Mouse (Mus musculus) CD4-positive helper T cell, adult 2 months (primary cell): ENCODE data around the gene Skap2.

ENCODE experiments used
- DNase-seq: peaks from one replicate; pipeline ENCODE4 v3.0.0-alpha.2; 2012; ENCODE audit warnings: low read depth, missing footprints, low spot score

Skap2 gene

DNA sequence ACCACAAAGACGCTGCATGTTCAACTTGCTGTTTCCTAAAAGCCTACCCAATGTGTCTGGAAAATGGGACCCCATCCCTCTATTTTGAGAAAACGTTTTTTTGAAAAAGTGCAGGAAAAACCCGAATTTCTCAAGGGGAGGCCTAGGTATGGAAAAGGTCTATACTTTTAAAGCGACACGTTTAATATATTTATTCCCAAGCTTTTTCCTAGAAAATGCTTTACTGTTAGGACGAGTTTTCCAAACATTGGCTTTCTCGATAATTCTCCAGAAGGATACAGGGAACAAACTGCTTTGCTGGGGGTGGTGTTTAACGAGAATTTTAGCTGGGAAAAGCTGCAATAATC, 6.8 kb downstream of the Skap2 start:
- no peak for DNase-seq

DNA sequence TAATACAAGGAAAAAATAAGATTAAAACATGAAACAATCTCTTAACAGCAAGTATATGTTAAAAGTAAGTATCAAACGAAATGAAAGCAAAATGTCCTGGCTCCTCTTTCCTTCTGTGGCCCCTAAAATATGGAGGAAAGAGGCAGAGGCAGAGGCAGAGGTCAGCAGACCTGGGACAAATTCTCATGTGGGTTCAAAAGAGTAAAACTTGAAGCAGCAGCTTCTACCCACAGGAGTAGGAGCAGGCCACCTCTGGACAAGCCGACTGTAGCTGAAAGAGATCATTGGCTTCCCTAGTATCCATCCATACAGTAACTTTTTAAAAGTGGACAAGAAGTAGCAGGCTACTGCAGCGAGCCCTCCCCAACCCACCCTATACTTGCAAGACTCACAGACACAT, 7.4 kb downstream of the Skap2 start:
- DNase-seq: no peak

DNA sequence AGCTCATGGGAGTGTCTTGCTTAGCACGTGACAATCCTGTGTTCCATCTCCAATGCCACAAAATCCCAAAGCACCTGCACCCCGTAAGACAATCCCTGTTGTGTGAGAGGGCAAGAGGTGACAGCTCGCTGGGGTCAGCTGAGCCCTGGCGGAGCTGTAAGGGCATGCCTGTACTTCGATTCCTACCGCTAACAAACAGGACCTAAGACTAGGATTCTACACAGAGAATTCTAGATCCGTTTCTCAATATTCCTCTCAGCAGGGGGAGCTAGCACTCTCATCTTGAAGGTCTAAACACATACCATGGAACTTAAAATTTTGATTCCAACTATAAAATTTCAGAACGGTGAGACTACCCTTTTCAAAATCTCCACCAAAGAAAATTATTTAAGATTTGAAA, 9.7 kb downstream of the Skap2 start:
- DNase-seq: peak; percentile 19

DNA sequence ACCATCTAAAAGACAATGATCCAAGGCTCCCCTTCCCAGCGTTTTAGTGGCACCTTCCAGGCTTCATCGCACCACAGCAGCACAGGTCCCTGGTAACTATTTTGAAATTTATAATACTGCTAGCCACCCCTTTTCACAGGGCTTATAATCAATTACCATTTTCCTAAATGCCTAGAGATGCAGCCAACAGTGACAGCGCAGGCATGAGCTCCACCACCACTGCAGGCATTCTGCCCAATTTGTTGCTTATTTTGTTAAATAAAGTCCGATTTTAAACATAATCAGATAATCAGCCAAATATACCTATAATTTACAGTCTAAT, 13.2 kb downstream of the Skap2 start:
- no peak for DNase-seq

DNA sequence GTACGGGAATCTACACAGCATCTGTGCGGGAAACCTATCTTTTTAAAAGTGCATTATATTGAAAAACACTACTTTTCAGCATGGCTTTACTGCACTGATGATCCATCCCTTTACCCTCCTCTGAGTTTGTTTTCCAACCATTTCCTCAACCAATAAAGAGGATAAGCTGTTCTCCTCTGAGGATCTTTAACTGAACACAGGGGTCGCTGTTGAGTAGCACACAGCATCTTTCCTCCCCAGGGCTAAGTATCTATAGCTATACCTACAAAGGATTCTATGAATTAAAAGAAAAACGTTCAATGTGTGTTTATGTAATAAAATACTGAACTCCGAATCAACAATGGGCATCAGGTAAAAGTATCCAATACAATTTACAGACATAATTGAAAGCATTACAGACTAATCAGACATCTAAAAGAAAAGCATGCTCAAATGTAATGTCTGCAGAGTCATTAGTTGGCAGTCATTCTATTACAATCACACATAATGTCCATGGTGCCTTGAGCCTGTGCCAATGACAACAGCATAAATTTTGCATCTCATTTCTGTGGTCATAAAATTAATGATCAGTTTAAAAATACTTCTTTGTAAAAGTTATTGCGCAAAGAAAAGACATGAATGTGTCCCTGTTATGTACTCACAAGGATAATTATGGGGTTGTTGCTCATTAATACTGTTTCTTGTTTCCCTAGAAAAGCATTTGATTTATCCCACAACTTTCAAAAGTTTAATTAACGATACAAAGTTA, 13.8 kb downstream of the Skap2 start:
- no peak for DNase-seq

DNA sequence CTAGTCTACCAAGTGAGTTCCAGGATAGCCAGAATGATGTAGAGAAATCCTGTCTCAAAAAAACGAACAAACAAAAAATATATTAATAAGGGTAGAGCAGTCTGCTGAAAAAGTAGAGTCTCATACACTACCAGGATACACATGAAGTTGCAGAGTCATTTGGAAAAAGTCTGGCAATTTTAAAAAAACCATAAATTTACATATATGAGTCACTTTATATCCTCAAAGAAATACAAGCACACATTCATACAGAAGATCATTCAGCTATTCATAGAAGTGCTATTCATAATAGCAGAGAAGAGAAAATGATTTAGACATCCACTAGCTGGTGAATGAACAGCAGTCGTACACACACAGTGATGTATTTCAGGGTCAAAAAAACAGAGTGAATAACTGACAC, 24.4 kb downstream of the Skap2 start:
- no peak for DNase-seq

DNA sequence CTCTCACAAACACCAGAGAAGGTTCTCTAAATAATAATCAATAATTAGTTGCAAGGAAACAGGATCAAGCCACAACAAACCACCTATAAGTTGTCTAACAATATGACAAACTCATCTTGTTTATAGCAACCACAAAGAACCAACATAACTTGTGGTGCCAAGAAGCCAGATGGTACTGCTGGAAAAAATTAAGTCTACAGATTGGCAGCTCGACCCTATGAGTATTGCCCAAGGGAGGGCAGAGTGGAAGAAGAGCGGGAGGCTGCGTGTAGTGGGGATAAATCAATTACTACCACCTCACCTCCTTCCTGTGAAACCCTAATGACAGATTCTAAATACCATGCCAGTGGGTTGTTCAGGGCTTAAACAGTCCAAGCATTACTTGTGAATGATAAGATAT, 34.7 kb downstream of the Skap2 start:
- DNase-seq: no peak

DNA sequence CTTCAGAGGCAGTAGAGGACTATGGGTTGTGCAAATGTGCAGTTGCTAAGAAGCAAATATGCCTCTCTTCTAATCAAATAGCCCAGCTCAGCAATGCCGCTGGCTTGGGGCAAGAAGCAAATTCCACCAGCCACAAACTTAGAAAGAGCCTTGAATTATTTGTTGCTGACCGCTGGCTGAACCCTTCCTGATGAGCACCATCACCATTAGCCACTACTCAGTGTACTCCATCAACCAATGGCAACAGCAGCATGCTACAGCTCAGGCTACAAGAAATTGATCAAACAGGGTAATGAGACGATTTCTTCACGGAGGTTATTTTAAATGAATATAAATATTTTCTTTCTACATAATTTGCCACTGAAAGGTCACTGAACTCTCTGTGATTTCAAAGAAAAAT, 36.6 kb downstream of the Skap2 start:
- no peak for DNase-seq

DNA sequence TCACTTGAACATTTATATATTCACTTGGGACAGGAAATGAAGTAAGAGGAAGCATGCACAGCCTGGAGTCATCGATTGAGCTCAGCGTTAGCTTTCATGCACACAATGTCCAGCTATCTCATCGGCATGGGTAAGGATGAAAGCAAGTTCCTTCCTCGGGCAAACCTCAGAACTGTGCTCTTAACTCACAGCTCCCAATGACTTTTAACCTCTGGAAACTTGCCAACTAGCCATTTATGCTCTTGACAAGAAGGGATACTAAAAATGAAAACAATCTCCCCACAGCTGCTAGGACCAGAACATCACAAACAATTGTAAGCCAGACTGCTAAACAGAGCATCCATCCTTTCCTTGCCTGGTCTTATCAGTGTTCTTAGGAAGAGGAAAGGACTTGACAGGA, 53.4 kb downstream of the Skap2 start:
- DNase-seq: no peak

DNA sequence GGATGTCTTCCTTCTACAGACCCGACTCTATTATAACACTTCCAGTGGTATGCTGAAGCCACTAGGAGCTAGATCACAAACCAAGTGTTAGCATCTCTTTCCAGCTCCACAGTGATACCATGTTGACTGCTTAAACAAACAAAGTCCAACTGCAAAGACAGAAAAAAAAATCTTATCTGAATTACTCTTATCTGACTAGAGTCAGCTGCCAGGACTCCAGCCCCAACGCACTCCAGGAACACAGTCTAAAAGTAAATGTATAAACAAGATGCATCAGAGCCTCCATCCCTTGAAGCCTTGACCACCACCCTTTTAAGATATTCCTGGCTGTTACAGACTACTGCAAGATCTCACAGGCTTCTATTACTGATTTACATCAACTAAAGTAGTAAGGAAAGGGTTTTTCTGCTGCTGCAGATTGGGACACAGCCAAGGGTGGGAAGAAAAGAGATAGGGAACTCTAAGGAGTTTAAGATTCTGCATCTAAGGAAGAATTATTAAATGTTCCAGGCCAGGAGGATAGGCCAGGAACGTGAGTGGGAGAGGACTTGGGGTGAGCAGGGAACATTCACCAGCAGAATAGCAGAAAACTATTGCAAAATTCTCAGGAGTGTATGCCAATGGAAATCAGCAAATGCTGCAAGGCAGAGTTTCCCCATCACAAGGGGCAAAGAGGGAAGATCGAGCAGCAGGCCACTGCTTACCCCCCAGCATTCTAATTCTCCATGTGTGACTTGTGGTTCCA, 56.1 kb downstream of the Skap2 start:
- DNase-seq: no peak

DNA sequence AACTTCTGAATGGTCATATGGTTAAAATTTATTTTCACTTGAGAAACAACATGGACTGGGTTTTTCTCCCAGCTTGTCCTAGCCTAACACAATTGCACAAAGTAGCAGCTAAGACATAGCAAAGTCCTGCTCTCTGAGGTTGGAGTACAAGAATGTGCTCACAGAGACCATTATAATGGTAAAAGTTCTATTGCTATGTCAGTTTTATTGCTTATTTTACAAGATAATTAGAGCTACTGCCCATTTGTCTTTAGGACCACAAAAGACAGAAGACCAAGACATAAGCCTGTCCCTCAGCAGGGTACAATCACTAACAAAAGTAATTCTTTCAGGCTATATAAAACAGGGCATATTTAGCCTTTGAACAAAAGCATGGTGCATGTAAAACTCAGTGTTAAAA, 64.7 kb downstream of the Skap2 start:
- DNase-seq: no peak

DNA sequence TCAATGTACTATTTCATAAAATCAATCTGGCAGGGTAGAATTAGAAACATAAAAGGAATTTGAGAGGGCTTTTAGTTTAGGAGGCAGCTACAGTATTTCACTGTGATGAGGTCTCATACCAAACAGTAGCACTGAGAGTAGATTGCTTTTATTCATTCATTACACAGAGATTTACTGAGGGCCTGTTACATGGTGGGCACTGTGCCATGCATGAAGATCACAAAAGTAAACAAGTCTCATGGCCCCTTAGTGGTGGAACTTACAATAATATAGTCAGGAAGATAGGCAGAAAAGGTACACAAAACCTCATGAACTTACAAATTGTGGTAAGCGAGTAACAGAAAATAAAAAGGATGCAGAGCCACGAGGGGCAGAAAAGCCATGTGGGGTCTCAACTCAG, 67.4 kb downstream of the Skap2 start:
- DNase-seq: no peak

DNA sequence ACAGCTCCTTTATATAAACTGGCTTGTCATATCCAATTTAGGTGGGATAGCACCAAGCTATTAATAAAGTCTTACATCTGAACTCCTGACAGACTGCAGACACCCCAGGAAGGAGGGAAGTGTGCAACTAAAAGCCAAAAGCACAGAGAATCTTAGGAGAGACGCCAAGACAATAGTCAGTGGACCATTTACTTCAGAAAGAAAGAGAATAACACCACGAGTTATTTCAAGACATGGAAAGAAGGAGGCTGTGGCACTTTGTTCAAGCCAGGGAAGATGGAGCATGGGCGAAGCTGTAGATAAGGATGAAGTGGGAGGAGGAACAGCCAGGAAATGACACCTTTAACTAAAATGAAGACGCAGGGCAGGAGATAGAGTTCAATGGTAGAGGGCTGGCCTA, 78.4 kb downstream of the Skap2 start:
- no peak for DNase-seq

DNA sequence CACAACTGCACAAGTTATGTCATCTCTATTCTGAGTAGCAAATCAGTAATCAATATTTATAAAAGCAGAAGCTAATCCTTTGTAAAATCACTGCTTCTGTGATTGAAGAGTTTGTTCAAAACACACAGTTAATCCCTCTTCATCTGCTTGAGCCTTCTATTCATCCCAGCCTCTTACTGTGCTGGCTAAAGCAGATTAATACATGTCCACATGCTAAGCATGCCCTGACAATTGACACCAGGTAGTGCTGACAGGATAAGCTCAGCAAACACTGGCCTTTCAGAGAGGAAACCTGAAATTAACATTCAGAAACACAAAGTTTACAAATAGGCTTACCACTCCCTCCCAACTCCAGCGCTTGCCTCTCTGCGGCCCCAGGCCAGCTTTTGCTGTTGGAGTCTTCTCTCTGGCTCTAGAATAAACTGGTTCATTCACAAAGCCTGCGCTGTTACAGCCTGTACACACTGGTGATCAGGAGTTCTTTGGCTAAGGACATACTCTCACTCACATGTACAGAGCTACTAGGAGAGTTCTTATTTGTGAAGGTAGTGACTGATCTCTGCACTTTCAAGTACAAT, 79.2 kb downstream of the Skap2 start:
- DNase-seq: no peak

DNA sequence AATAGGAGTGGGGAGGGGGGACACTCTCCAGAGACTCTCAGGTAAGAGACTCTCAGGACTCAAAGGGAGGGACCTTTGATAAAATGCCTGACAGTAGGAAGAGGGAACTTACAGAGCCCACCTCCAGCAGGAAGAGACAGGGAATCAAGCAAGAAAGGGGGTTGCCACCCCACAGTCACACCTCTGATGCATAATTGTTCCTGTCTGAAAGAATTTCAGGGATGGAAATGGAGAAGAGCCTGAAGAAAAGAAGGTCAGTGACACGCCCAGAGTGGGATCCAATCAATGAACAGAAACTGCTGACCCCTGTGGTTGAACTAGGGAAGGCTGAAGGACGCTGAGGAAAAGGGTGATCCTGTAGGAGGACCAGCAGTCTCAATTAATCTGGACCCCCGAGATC, 85.2 kb downstream of the Skap2 start:
- no peak for DNase-seq

DNA sequence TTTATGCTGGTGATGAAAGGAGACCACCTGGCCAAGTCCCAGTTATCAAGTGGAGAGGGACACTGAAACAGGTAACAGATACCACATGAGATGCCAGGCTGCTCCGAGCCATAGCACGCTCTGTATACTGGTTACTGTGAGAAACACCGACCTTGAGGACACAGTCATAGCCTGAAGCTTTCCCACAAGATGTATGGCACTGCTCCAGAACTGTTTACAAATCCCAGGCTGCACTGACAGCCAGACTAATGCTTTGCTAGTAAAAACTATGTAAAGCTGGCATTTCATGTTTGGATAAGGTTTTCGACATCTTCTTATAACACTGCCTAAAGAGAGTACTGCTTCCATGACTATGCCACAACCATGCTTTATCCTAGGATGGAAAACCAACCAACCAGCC, 90.5 kb downstream of the Skap2 start:
- no peak for DNase-seq

DNA sequence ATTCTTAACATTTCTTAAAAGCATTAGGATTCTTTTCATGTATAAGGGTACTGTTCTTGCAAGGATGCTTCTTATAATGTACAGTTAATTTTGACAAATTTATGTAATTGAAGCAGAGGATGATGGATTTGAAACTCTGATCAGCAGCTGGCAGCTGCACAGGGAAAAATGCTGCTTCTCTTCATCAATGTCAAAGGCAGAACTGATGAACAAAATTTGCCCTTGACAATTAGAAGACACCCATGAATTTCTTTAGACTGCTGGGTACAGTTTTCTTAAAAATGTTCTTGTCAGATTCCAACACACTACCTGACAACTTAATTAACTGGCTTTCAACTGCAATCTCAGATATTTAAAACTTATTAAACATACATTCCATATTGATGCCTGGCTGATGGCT, 103.9 kb downstream of the Skap2 start:
- DNase-seq: no peak

DNA sequence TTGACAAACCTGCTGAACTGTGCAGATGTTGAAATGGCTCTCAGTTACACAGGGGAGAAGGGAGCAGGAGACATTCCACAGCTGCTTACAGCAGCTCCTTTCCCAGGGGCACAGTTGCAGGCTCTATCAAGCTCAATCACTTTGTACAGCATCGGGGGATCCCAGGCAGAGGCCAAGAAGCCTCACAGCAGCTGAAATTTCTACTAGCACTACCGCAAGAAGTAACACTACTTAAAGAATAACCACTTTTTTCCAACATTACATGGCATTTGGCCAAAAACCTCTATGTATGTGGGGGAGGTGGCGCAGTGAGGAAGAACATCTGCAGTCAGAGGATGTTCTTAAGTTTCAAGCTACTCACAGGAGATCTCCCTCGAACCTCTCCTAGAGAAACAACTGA, 106.7 kb downstream of the Skap2 start:
- peak; percentile 28 for DNase-seq

DNA sequence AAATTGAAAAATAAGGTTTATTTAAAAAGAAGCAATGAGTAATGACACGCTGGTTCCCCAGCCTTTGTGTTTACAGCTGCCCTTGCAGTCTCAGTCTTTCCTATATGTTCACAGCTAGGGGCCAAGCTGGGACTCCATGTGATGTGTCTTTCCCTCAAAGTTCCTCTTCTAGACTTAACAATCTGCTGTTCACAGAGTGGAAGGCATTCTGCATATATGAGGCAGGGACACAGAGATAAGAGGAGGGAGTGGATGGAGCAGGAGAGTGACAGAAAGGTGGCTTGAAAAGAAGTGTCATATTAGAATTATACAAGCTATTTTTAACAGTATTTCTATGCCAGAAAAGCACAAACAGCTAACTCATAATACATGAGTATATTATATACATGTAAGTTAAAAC, 110.8 kb downstream of the Skap2 start:
- no peak for DNase-seq

DNA sequence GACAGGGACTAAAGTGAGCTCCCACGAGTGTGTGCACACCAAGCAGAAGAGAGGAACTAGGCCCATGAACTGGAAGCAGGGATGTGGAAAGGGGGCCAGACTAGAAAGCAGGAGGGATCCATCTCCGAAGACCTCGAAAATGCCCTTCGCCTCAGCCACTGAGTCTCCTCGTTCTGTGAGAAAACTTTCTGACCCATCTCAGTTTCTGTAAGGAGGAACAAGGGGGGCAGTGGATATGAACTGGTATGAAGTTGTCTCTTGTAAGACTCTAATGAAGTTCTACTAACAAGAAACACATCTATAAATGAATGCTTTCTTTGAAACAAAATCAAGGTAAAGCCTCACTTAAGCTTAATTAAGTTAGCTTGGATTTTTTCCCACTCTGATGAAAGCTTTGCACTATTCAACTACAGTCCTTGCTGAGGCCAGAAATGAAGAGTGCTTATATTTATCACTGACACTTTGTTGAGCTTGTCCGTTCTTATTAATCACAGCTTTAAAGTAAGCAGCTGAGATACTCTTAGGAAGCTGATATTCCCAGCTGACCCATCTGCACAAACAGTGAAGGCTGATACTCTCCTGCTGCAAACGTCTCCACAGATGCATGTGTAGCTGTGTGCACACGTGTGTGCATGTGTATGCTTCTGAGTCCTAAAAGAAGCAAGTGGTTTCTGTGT, 113.9 kb downstream of the Skap2 start:
- no peak for DNase-seq

DNA sequence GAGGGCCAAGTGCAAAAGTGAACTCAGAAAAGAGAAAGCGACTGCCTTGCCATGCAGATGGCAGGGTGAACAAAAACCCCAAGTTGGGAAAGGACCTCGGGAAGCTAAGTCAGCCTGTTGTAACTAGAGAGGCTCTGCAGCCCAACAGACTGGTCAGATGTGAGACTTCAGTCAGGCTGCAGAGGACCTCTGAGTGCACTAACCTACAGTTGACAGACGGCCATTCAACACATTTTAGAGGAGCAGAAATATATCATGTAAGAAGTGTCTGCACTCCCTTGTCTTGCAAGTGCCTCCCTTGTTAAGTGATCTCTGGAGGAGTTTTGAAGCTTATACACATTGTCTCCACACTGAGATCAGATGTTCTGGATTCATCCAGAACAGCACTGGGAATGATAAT, 116.6 kb downstream of the Skap2 start:
- no peak for DNase-seq

DNA sequence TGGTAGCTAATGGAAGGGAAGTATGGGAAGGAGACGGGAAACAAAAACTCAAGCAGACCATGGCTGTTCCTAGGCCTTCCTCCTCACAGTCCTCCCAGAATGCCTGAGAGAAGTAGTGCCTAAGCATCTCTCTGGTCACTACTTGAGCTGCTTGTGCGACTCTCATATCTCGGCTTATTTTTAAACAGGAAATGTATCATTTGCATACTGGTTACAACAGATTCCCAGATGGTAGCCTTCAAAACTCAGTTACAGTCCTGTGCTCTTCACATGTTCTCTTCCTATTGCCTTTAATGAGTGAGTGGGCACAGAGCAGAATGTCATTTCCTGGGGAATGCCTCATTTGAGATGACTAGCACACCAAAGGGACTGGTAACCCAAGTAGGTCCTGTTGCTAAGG, 117.6 kb downstream of the Skap2 start:
- DNase-seq: no peak

DNA sequence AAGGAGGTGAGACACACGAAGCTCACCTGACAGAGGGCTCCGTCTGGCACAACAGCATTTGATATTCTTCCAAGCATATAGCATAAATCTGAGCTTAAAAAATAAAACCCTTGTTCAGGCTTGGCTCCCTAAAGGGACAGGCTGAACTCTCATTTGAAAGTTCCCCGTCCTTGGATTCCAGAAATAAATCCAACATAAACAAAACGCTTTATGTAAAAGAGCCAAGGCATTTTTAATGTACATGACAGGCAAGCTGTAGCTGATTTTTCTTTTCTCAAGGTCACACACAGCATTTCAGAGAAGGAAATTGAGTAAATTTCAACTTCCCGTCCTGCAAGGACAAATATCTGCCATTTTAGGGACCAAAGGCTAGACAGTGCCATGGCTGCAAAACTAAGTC, 122.0 kb downstream of the Skap2 start:
- no peak for DNase-seq
